Mouse (Mus musculus) limb, embryonic 13.5 days (tissue): ENCODE measurements around the gene Zswim1. TPM values are rescaled to one million over a fixed set of nuclear protein-coding genes. Genes with fewer than 3 reads are reported as not detected.

Experiments used
- ATAC-seq: fragments of 200-750 bp; cut with Nextera tagmentation; 2 replicates; pipeline ENCODE4 v1.8.0; 2017; ENCODE audit warnings: low read depth, moderate number of reproducible peaks, moderate TSS enrichment; ENCODE audit not compliant: low FRiP score
- H3K27ac ChIP-seq: fragments of 300-500 bp; sonication (generic); 2 replicates; pipeline ENCODE4 v1.5.1; 2015; ENCODE audit warnings: inconsistent platforms, mild to moderate bottlenecking, moderate library complexity
- H3K27me3 ChIP-seq: fragments of 300-500 bp; sonication (generic); 2 replicates; pipeline ENCODE4 v1.6.1; 2015; ENCODE audit warnings: mild to moderate bottlenecking, inconsistent platforms
- H3K36me3 ChIP-seq: fragments of 300-500 bp; sonication (generic); 2 replicates; pipeline ENCODE4 v1.6.1; 2015; ENCODE audit warnings: inconsistent platforms, mild to moderate bottlenecking, moderate library complexity
- H3K4me1 ChIP-seq: fragments of 300-500 bp; sonication (generic); 2 replicates; pipeline ENCODE4 v1.6.1; 2015; ENCODE audit warnings: inconsistent platforms
- H3K4me2 ChIP-seq: fragments of 300-500 bp; sonication (generic); replicated peaks from 2 replicates; pipeline ENCODE4 v1.6.1; 2015; ENCODE audit warnings: inconsistent platforms, mild to moderate bottlenecking, moderate library complexity
- H3K4me3 ChIP-seq: fragments of 300-500 bp; sonication (generic); 2 replicates; pipeline ENCODE4 v1.5.1; 2015; ENCODE audit warnings: moderate library complexity, mild to moderate bottlenecking, inconsistent platforms
- H3K9ac ChIP-seq: fragments of 300-500 bp; sonication (generic); 2 replicates; pipeline ENCODE4 v1.6.1; 2015; ENCODE audit warnings: mild to moderate bottlenecking, inconsistent platforms
- H3K9me3 ChIP-seq: fragments of 300-500 bp; sonication (generic); 2 replicates; pipeline ENCODE4 v1.6.1; 2016; ENCODE audit warnings: inconsistent platforms
- WGBS: fragments of 180-500 bp; shearing (Covaris S2); methylation state at CpG from one replicate; pipeline ENCODE4 v1.1.7; 2015; 5-methylcytosine and 5-hydroxymethylcytosine counted together
- polyA plus RNA-seq: library from polyadenylated mRNA; unstranded; fragments of >200 nt; fragmentation: Nextera tagmentation; extraction: Ambion mirVana; gene quantifications from 2 replicates; pipeline ENCODE4 v1.2.1, GENCODE M21; 2015

Zswim1 gene
- polyA plus RNA-seq: 17.8 and 18.2 TPM in 2 replicates

DNA sequence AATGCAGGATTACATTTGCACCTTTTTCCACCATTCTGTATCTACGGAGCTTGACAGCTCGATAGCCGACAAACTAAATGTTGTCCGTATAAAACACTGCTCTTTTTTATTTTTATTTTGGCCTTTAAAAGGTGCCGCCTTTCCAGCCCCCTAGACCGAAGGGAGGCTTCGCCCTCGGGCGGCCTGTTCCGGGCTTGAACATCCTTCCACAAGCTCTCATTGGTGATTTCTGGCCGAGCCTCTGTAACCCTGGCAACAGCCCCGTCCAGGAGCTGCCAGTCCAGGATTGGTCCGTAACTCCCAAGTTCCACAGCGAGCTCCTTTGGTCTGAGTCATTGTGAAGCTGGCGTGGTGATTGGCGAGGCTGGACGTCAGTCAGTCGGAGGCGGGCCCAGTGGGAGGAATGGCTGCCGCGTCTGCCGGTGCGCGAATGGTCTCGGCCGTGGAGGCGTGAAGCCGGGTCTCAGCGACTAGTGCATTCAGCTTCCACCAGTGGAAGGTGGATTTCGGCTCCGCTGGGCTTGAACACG is at the start of gene Zswim1:
TSS of gene Zswim1 (plus strand) at position 51 of the 530 bp plus-strand sequence.
- H3K36me3 ChIP-seq: peaks cover 48% of the 10 kb centered on the region
- peak within 1 kb of the TSS; percentile 74 for H3K4me2 ChIP-seq
- H3K4me3 ChIP-seq: peak within 1 kb of the TSS; percentile 71
- ATAC-seq: peak; percentile 99
- peaks cover 10% of the 10 kb centered on the region for H3K4me1 ChIP-seq
- no peaks in the 10 kb centered on the region for H3K27me3 ChIP-seq
- no peaks in the 10 kb centered on the region for H3K9me3 ChIP-seq
- peak within 1 kb of the TSS; percentile 67; the same call in 1 of the 2 replicates for H3K27ac ChIP-seq
- H3K9ac ChIP-seq: peak within 1 kb of the TSS; percentile 76
- WGBS: 2% methylated on average over 32 of the region's 32 CpGs

DNA sequence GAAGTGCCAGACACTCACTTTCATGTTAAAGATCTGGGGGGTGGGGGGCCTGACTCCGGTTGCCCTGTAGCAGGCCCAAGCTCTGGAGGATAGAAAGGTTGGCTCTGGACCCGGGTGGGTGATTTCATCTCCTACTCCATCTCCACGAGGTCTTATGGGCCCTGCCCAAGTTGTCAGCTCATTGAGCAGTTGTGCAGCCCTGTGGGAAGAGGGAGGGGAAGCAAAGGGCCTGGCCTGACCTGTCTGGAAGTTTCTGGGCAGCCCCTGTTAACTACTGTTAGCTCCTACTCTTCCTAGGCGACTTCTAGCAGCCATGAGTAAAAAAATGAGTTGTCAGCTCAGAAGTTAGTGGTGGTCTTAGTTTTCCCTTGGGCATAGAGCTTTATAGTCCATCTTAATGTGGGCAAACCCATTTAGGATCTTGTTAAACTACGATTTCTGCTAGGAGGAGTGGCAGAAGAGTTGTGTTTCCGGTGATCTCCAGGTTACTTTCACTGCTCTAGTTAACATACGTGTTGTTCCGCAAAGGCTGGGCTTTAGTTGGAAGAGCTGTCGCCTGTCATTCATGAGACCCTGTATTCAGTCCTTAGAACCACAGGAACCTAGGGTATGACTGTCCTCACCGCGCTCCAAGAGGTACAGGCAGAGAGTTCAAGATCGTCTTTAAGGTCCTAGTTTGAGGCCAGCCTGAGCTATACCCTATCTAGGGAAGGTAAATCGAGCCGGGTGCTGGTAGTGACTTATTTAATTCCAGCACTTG is 49.1 kb upstream of the Zswim1 start:
- no peak for ATAC-seq
- 77% methylated on average over 14 of the region's 14 CpGs for WGBS
- no peak overlapping the region for H3K27ac ChIP-seq

DNA sequence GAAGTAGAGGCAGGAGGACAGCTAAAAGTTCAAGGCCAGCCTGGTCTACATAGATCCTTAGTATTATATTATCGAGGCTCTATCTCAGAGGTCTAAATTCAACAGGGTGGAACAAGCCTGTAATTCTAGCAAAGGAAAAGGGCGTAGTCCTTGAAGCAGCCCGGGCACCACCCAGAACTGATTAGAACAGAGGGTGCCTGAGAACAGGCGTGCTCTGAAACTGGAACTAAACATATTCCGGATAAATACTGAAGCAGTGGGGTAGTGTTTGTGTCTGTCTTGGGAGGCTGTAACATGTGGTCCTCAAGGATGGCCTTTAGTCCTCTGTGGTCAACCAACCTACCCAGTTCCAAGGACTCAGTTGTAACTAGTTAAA is 48.5 kb upstream of the Zswim1 start:
- ATAC-seq: no peak

More for the DNA sequence above, 49.1 kb upstream of the Zswim1 start:
- Histone ChIP-seq H3K9me3 (no peaks in the 10 kb centered on the region), H3K4me1 (peaks cover 26% of the 10 kb centered on the region), H3K36me3 (peaks cover 21% of the 10 kb centered on the region), H3K4me3 (no peak overlapping the region), H3K27me3 (0 out of 2 replicates have a peak, but pooled peaks cover 6% of the 10 kb centered on the region), H3K4me2 (no peak overlapping the region), H3K9ac (no peak overlapping the region)

DNA sequence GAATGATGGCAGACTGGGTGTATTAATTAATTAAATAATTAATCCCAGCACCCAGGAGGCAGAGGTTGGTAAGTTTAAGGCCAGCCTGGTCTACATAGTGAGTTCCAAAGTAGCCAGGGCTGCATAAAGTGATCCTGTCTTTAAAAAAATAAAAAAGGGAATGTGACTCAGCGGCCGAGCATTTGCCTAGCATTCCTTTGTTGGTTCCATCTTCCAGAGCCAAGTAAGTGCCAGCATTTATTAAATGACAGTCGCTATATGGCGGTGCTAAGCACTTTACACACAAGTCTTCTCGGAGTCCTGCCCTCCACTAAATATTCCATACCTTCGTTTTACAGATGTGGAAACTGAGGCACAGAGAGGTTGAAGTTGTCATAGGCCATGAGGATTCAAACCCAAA is 46.4 kb upstream of the Zswim1 start:
- no peak for ATAC-seq
- peaks cover 21% of the 10 kb centered on the region for H3K36me3 ChIP-seq
- H3K27me3 ChIP-seq: 0 out of 2 replicates have a peak, but pooled peaks cover 6% of the 10 kb centered on the region
- H3K9me3 ChIP-seq: no peaks in the 10 kb centered on the region
- WGBS: 90% methylated on average over 6 of the region's 6 CpGs
- H3K4me1 ChIP-seq: peaks cover 13% of the 10 kb centered on the region
- no peak overlapping the region for H3K27ac ChIP-seq
- H3K9ac ChIP-seq: no peak overlapping the region
- H3K4me2 ChIP-seq: no peak overlapping the region
- no peak overlapping the region for H3K4me3 ChIP-seq

More for the DNA sequence above, 48.5 kb upstream of the Zswim1 start:
- Histone ChIP-seq H3K27ac (no peak overlapping the region), H3K9ac (no peak overlapping the region), H3K4me2 (no peak overlapping the region), H3K9me3 (no peaks in the 10 kb centered on the region), H3K27me3 (0 out of 2 replicates have a peak, but pooled peaks cover 6% of the 10 kb centered on the region), H3K4me3 (no peak overlapping the region), H3K4me1 (peaks cover 26% of the 10 kb centered on the region), H3K36me3 (peaks cover 21% of the 10 kb centered on the region)
- 89% methylated on average over 5 of the region's 5 CpGs for WGBS

DNA sequence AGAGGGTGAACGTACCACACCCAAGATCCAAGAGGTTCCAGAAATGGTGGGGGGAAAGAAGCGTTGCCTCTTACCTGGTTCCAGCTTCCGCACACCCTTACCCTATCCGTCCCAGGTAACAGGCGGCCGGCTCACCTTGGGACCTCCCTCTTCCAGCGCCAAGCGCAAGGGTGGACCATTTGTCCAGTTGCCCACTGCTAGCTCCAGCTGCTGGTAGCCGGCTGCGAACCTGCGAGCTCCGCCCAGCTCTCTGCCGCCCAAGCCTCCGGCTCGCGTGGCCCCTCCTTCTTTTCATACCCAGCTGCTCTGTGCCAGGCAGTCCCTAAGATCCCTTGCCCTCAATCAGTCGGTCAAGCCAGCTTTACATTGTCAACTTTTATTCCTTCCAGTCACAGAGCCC is 45.7 kb upstream of the Zswim1 start:
- ATAC-seq: no peak
- Histone ChIP-seq H3K9me3 (no peaks in the 10 kb centered on the region), H3K36me3 (peaks cover 14% of the 10 kb centered on the region), H3K9ac (no peak overlapping the region), H3K27ac (no peak overlapping the region), H3K27me3 (0 out of 2 replicates have a peak, but pooled peaks cover 6% of the 10 kb centered on the region), H3K4me2 (no peak overlapping the region), H3K4me1 (peaks cover 7% of the 10 kb centered on the region), H3K4me3 (no peak overlapping the region)
- 67% methylated on average over 17 of the region's 17 CpGs for WGBS

DNA sequence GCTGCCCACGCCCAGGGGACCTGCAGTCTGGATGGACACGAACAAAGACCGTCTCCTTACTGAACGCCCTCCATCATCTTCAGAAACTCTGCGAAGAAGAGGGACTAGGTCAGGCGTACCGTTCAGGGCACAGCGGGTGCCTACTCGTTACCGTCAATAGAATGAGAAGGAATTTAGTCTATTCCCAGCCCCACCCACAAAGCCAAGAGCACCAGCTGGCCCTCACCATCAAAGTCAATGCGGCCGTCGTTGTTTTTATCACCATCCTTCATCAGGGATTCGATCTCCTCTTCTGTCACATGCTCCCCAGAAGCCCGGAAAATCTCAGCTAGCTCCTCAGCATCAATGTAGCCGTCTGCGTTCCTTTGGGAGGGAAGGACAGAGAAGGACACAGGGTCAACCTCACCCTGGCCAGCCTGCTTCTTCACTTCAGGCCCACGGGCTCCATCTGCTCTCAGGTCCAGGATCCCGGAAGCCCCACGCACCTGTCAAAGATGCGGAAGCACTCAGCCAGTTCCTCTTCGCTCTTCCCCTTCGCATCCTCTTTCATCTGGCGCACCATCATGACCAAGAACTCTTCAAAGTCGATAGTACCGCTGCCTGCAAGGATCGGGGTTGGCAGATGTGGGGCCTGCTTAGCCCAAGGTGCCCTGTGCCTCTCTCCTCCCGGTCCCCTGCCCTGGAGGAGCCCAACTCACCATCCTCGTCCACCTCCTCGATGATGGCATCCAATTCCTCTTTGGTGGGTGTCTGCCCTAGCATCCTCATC is 45.1 kb upstream of the Zswim1 start:
- H3K4me3 ChIP-seq: no peak overlapping the region
- H3K4me2 ChIP-seq: 0 out of 2 replicates have a peak overlapping the region, but pooled peaks have one; percentile 1
- ATAC-seq: no peak
- peaks cover 8% of the 10 kb centered on the region; the same call in 1 of the 2 replicates for H3K36me3 ChIP-seq
- H3K9me3 ChIP-seq: no peaks in the 10 kb centered on the region
- peaks cover under 1% of the 10 kb centered on the region; the same call in 1 of the 2 replicates for H3K4me1 ChIP-seq
- H3K27ac ChIP-seq: no peak overlapping the region
- H3K27me3 ChIP-seq: 0 out of 2 replicates have a peak, but pooled peaks cover 6% of the 10 kb centered on the region
- WGBS: 81% methylated on average over 30 of the region's 30 CpGs
- H3K9ac ChIP-seq: no peak overlapping the region

DNA sequence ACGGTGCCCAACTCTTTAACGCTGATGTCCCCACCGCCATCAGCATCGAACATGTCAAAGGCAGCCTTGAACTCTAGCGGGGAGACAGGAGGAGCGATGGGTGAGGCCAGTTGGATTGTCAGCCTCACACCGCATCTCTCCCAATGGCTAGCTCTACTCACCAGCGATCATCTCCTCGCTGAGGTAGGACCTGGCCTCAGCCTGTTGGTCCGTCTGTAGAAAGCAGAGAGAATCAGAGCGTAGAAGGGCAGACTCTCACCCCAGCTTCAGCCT is 44.5 kb upstream of the Zswim1 start:
- no peak for ATAC-seq
- WGBS: 90% methylated on average over 11 of the region's 11 CpGs
- 0 out of 2 replicates have a peak, but pooled peaks cover 6% of the 10 kb centered on the region for H3K27me3 ChIP-seq
- no peaks in the 10 kb centered on the region for H3K4me1 ChIP-seq
- no peak overlapping the region for H3K9ac ChIP-seq
- no peak overlapping the region for H3K27ac ChIP-seq
- H3K4me2 ChIP-seq: 0 out of 2 replicates have a peak overlapping the region, but pooled peaks have one; percentile 1
- no peak overlapping the region for H3K4me3 ChIP-seq
- H3K9me3 ChIP-seq: no peaks in the 10 kb centered on the region
- peaks cover 4% of the 10 kb centered on the region; the same call in 1 of the 2 replicates for H3K36me3 ChIP-seq

DNA sequence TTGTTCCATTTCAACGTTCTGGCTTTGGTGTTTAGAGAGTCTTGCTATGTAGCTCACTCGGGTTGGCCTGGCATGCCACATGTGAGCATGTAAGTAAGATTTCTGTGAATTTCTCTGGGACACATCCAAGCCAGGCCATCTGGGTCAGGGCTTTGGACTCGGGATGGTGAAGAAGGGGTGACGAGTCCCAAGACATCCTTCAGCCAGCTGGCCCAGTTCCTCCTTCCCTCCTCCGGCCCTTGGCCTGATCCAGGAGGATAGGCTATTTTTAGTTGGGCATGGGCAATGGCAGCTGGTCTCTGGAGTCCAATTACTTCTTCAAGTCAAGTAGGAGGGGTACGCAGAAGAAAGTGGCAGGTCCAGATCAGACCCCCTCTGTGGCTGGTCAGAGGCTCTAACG is 43.7 kb upstream of the Zswim1 start:
- Histone ChIP-seq H3K4me3 (no peak overlapping the region), H3K27me3 (0 out of 2 replicates have a peak, but pooled peaks cover 6% of the 10 kb centered on the region), H3K9me3 (no peaks in the 10 kb centered on the region), H3K4me2 (no peak overlapping the region), H3K36me3 (no peaks in the 10 kb centered on the region), H3K4me1 (no peaks in the 10 kb centered on the region), H3K27ac (no peak overlapping the region), H3K9ac (no peak overlapping the region)
- 70% methylated on average over 7 of the region's 7 CpGs for WGBS
- ATAC-seq: no peak

DNA sequence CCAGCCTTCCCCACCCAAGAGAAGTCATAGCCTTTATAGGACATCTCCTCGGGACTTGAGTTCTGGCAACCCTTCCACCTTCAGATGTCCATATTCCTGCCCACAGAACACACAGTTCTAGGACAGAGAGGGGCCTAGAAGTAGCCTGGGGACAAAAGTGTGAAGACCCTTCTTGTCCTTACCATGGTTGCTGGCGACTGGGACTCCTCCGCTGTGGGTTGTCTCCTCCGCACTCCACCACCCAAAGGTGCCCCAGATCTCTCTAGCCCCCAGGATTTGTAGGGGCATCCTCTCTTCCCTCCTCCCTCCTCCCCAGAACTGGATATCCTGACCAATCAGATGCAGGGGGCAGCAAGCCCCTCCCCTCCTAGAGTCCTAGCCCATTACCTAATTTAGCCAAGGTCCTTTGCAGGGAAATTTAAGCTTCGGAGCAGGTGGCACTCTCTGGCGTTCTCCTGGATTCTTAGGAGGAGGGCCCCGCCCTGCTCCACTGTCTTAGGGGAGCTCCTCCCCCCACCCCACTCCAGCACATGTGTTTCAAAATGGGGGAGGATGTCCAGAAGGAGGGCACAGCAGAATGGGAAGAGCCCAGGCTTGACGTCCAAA is 42.9 kb upstream of the Zswim1 start, which contains the start of gene Tnnc2:
TSS of gene Tnnc2 (minus strand) at position 487 of the 606 bp plus-strand sequence.
- Histone ChIP-seq H3K36me3 (no peaks in the 10 kb centered on the region), H3K27ac (no peak within 1 kb of the TSS), H3K9ac (no peak within 1 kb of the TSS), H3K4me2 (no peak within 1 kb of the TSS), H3K27me3 (0 out of 2 replicates have a peak, but pooled peaks cover 6% of the 10 kb centered on the region), H3K9me3 (no peaks in the 10 kb centered on the region), H3K4me1 (peaks cover under 1% of the 10 kb centered on the region), H3K4me3 (no peak within 1 kb of the TSS)
- no peak for ATAC-seq
- WGBS: 66% methylated on average over 8 of the region's 8 CpGs

DNA sequence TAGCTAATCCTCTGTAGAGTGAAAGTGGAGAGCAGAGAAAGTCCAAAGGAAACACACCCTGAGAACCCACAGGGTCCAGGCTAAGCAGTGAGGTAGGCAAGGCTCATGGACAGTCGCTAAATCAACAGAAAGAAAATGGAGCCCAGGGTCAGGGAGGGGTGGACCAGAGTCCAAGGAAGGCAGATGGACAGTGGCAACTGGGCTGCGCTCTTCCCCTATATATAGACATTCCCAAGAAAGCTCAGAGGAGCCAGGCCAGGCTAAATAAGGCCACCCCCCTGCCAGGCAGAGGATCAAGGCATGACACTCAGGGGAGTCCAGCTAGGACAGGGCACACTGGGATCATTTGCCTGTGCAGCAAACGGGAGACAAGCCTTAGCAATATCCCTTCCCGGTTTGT is 40.6 kb upstream of the Zswim1 start:
- 76% methylated on average over 4 of the region's 4 CpGs for WGBS
- Histone ChIP-seq H3K27ac (no peak overlapping the region), H3K4me2 (no peak overlapping the region), H3K4me3 (no peak overlapping the region), H3K27me3 (0 out of 2 replicates have a peak, but pooled peaks cover 3% of the 10 kb centered on the region), H3K9me3 (no peaks in the 10 kb centered on the region), H3K4me1 (peaks cover 13% of the 10 kb centered on the region), H3K36me3 (no peaks in the 10 kb centered on the region), H3K9ac (no peak overlapping the region)
- ATAC-seq: no peak

DNA sequence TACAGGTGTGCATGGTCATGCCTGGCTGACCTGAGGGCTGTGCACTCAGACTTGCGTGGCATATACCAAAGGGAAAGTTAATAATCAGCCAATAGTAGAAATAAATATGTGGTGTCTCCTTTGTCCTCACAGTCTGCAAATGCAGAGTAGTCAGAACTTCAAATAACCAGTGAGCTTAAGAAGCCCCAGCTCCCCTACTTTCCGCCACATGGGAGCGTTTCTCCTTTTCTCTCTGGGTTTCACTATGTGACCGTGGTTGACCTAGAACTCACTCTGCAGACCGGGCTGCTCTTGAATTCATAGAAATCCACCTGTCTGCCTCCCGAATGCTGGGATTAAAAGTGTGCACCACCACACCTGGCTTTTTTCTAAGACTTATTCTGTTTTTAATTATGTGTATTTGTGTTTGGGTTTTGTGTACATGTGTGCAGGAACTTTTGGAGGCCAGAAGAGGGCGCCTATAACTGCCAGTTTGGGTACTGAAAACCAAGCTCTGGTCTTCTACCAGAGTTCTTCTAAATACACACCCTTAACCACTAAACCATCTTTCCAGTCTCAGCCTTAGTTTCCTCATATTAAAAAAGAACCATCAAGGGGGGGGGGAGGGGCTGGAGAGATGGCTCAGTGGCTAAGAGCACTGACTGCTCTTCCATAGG is 38.4 kb upstream of the Zswim1 start:
- Histone ChIP-seq H3K27me3 (no peaks in the 10 kb centered on the region), H3K9me3 (no peaks in the 10 kb centered on the region), H3K4me2 (no peak overlapping the region), H3K9ac (no peak overlapping the region), H3K4me3 (no peak overlapping the region), H3K36me3 (peaks cover 6% of the 10 kb centered on the region), H3K4me1 (peaks cover 18% of the 10 kb centered on the region), H3K27ac (no peak overlapping the region)
- no peak for ATAC-seq
- WGBS: 76% methylated on average over 7 of the region's 7 CpGs
